Mouse (Mus musculus): ENCODE results near the gene Iqcj. TPM values are rescaled to one million over a fixed set of nuclear protein-coding genes. Genes with fewer than 3 reads are reported as not detected.

The Iqcj gene
- polyA plus RNA-seq, 1 experiment from 2014 or later: not detected

- no peaks in the 10 kb centered on the region for H3K4me1 ChIP-seq (ENCODE audit: insufficient read depth, low read length)
- H3K36me3 ChIP-seq (ENCODE audit: insufficient read depth, low read length): no peaks in the 10 kb centered on the region
- ATAC-seq (ENCODE audit: low FRiP score, low TSS enrichment): no peak
- no peaks in the 10 kb centered on the region for H3K9me3 ChIP-seq (ENCODE audit: low read length)
- H3K27ac ChIP-seq (ENCODE audit: low read length): no peak overlapping the region
- H3K4me2 ChIP-seq (replicated peaks; ENCODE audit: low read depth, low read length): no peak overlapping the region
- H3K27me3 ChIP-seq (ENCODE audit: insufficient read depth, low read length): no peaks in the 10 kb centered on the region
- no peak overlapping the region for H3K9ac ChIP-seq (replicated peaks; ENCODE audit: low read length)
- H3K4me3 ChIP-seq (ENCODE audit: low read length): no peak overlapping the region
- WGBS: 72% methylated on average over 4 of the region's 4 CpGs
Measured at GRCm38 (mm10) chr3:67902517-67902916, 10.5 kb downstream of the Iqcj start.

- Histone ChIP-seq H3K4me3 (ENCODE audit: low read length) (no peak overlapping the region), H3K36me3 (ENCODE audit: insufficient read depth, low read length) (no peaks in the 10 kb centered on the region), H3K4me1 (ENCODE audit: insufficient read depth, low read length) (no peaks in the 10 kb centered on the region), H3K9ac (replicated peaks; ENCODE audit: low read length) (no peak overlapping the region), H3K27me3 (ENCODE audit: insufficient read depth, low read length) (no peaks in the 10 kb centered on the region), H3K4me2 (replicated peaks; ENCODE audit: low read depth, low read length) (no peak overlapping the region), H3K9me3 (ENCODE audit: low read length) (no peaks in the 10 kb centered on the region), H3K27ac (ENCODE audit: low read length) (no peak overlapping the region)
- 89% methylated on average over 2 of the region's 2 CpGs for WGBS
- ATAC-seq (ENCODE audit: low FRiP score, low TSS enrichment): no peak
Measured at GRCm38 (mm10) chr3:67908586-67908985, 16.6 kb downstream of the Iqcj start.

GRCm38 (mm10) chr3:67918098-67918497, 26.1 kb downstream of the Iqcj start:
- 92% methylated on average over 3 of the region's 3 CpGs for WGBS
- Histone ChIP-seq H3K9ac (replicated peaks; ENCODE audit: low read length) (no peak overlapping the region), H3K4me1 (ENCODE audit: insufficient read depth, low read length) (no peaks in the 10 kb centered on the region), H3K4me2 (replicated peaks; ENCODE audit: low read depth, low read length) (no peak overlapping the region), H3K36me3 (ENCODE audit: insufficient read depth, low read length) (no peaks in the 10 kb centered on the region), H3K4me3 (ENCODE audit: low read length) (no peak overlapping the region), H3K27me3 (ENCODE audit: insufficient read depth, low read length) (no peaks in the 10 kb centered on the region), H3K9me3 (ENCODE audit: low read length) (no peaks in the 10 kb centered on the region), H3K27ac (ENCODE audit: low read length) (no peak overlapping the region)
- no peak for ATAC-seq (ENCODE audit: low FRiP score, low TSS enrichment)

- H3K4me2 ChIP-seq (replicated peaks; ENCODE audit: low read depth, low read length): no peak overlapping the region
- no peak overlapping the region for H3K27ac ChIP-seq (ENCODE audit: low read length)
- no peak for ATAC-seq (ENCODE audit: low FRiP score, low TSS enrichment)
- H3K27me3 ChIP-seq (ENCODE audit: insufficient read depth, low read length): no peaks in the 10 kb centered on the region
- no peaks in the 10 kb centered on the region for H3K9me3 ChIP-seq (ENCODE audit: low read length)
- H3K4me1 ChIP-seq (ENCODE audit: insufficient read depth, low read length): no peaks in the 10 kb centered on the region
- WGBS: 81% methylated on average over 8 of the region's 8 CpGs
- H3K36me3 ChIP-seq (ENCODE audit: insufficient read depth, low read length): no peaks in the 10 kb centered on the region
- no peak overlapping the region for H3K9ac ChIP-seq (replicated peaks; ENCODE audit: low read length)
- no peak overlapping the region for H3K4me3 ChIP-seq (ENCODE audit: low read length)
Measured at GRCm38 (mm10) chr3:67918634-67919259, 26.7 kb downstream of the Iqcj start.

- no peaks in the 10 kb centered on the region for H3K27me3 ChIP-seq (ENCODE audit: insufficient read depth, low read length)
- H3K4me1 ChIP-seq (ENCODE audit: insufficient read depth, low read length): no peaks in the 10 kb centered on the region
- H3K4me3 ChIP-seq (ENCODE audit: low read length): no peak overlapping the region
- 88% methylated on average over 4 of the region's 4 CpGs for WGBS
- no peaks in the 10 kb centered on the region for H3K9me3 ChIP-seq (ENCODE audit: low read length)
- no peaks in the 10 kb centered on the region for H3K36me3 ChIP-seq (ENCODE audit: insufficient read depth, low read length)
- H3K27ac ChIP-seq (ENCODE audit: low read length): no peak overlapping the region
- no peak overlapping the region for H3K4me2 ChIP-seq (replicated peaks; ENCODE audit: low read depth, low read length)
- no peak overlapping the region for H3K9ac ChIP-seq (replicated peaks; ENCODE audit: low read length)
- ATAC-seq (ENCODE audit: low FRiP score, low TSS enrichment): no peak
Measured at GRCm38 (mm10) chr3:67923095-67923494, 31.1 kb downstream of the Iqcj start.

- Histone ChIP-seq H3K4me2 (replicated peaks; ENCODE audit: low read depth, low read length) (no peak overlapping the region), H3K9me3 (ENCODE audit: low read length) (no peaks in the 10 kb centered on the region), H3K9ac (replicated peaks; ENCODE audit: low read length) (no peak overlapping the region), H3K27ac (ENCODE audit: low read length) (no peak overlapping the region), H3K4me3 (ENCODE audit: low read length) (no peak overlapping the region), H3K36me3 (ENCODE audit: insufficient read depth, low read length) (no peaks in the 10 kb centered on the region), H3K27me3 (ENCODE audit: insufficient read depth, low read length) (no peaks in the 10 kb centered on the region), H3K4me1 (ENCODE audit: insufficient read depth, low read length) (no peaks in the 10 kb centered on the region)
- 63% methylated on average over 2 of the region's 2 CpGs for WGBS
- no peak for ATAC-seq (ENCODE audit: low FRiP score, low TSS enrichment)
Measured at GRCm38 (mm10) chr3:67925453-67925852, 33.4 kb downstream of the Iqcj start.

GRCm38 (mm10) chr3:67930424-67931133, 38.6 kb downstream of the Iqcj start:
- no peak overlapping the region for H3K4me2 ChIP-seq (replicated peaks; ENCODE audit: low read depth, low read length)
- H3K27ac ChIP-seq (ENCODE audit: low read length): no peak overlapping the region
- no peaks in the 10 kb centered on the region for H3K4me1 ChIP-seq (ENCODE audit: insufficient read depth, low read length)
- ATAC-seq (ENCODE audit: low FRiP score, low TSS enrichment): no peak
- 66% methylated on average over 10 of the region's 10 CpGs for WGBS
- no peaks in the 10 kb centered on the region for H3K36me3 ChIP-seq (ENCODE audit: insufficient read depth, low read length)
- H3K27me3 ChIP-seq (ENCODE audit: insufficient read depth, low read length): no peaks in the 10 kb centered on the region
- no peak overlapping the region for H3K4me3 ChIP-seq (ENCODE audit: low read length)
- H3K9ac ChIP-seq (replicated peaks; ENCODE audit: low read length): no peak overlapping the region
- H3K9me3 ChIP-seq (ENCODE audit: low read length): no peaks in the 10 kb centered on the region

- Histone ChIP-seq H3K36me3 (ENCODE audit: insufficient read depth, low read length) (no peaks in the 10 kb centered on the region), H3K27ac (ENCODE audit: low read length) (no peak overlapping the region), H3K9me3 (ENCODE audit: low read length) (no peaks in the 10 kb centered on the region), H3K4me2 (replicated peaks; ENCODE audit: low read depth, low read length) (no peak overlapping the region), H3K27me3 (ENCODE audit: insufficient read depth, low read length) (no peaks in the 10 kb centered on the region), H3K4me3 (ENCODE audit: low read length) (no peak overlapping the region), H3K4me1 (ENCODE audit: insufficient read depth, low read length) (no peaks in the 10 kb centered on the region), H3K9ac (replicated peaks; ENCODE audit: low read length) (no peak overlapping the region)
- ATAC-seq (ENCODE audit: low FRiP score, low TSS enrichment): no peak
- WGBS: 89% methylated on average over 8 of the region's 8 CpGs
Measured at GRCm38 (mm10) chr3:67931181-67931580, 39.2 kb downstream of the Iqcj start.

GRCm38 (mm10) chr3:67931914-67932313, 39.9 kb downstream of the Iqcj start:
- WGBS: 69% methylated on average over 3 of the region's 3 CpGs
- Histone ChIP-seq H3K4me2 (replicated peaks; ENCODE audit: low read depth, low read length) (no peak overlapping the region), H3K27ac (ENCODE audit: low read length) (no peak overlapping the region), H3K4me1 (ENCODE audit: insufficient read depth, low read length) (no peaks in the 10 kb centered on the region), H3K9ac (replicated peaks; ENCODE audit: low read length) (no peak overlapping the region), H3K36me3 (ENCODE audit: insufficient read depth, low read length) (no peaks in the 10 kb centered on the region), H3K9me3 (ENCODE audit: low read length) (no peaks in the 10 kb centered on the region), H3K27me3 (ENCODE audit: insufficient read depth, low read length) (no peaks in the 10 kb centered on the region), H3K4me3 (ENCODE audit: low read length) (no peak overlapping the region)
- no peak for ATAC-seq (ENCODE audit: low FRiP score, low TSS enrichment)

GRCm38 (mm10) chr3:67935829-67936228, 43.8 kb downstream of the Iqcj start:
- ATAC-seq (ENCODE audit: low FRiP score, low TSS enrichment): no peak
- H3K27me3 ChIP-seq (ENCODE audit: insufficient read depth, low read length): no peaks in the 10 kb centered on the region
- no peaks in the 10 kb centered on the region for H3K36me3 ChIP-seq (ENCODE audit: insufficient read depth, low read length)
- no peak overlapping the region for H3K4me2 ChIP-seq (replicated peaks; ENCODE audit: low read depth, low read length)
- no peak overlapping the region for H3K9ac ChIP-seq (replicated peaks; ENCODE audit: low read length)
- no peaks in the 10 kb centered on the region for H3K4me1 ChIP-seq (ENCODE audit: insufficient read depth, low read length)
- no peak overlapping the region for H3K4me3 ChIP-seq (ENCODE audit: low read length)
- no peak overlapping the region for H3K27ac ChIP-seq (ENCODE audit: low read length)
- no peaks in the 10 kb centered on the region for H3K9me3 ChIP-seq (ENCODE audit: low read length)
- WGBS: 81% methylated on average over 3 of the region's 3 CpGs

All from kidney, embryonic 16.5 days (tissue).